Mouse (Mus musculus) kidney, adult 2 months (tissue): ENCODE results near the gene Hsd11b1. TPM values are rescaled to one million over a fixed set of nuclear protein-coding genes. Genes with fewer than 3 reads are reported as not detected.

Experiments used
- DNase-seq: peaks from one replicate; pipeline ENCODE4 v3.0.0; 2021
- H3K27ac ChIP-seq: fragments of 200-500 bp; 2 replicates; pipeline ENCODE4 v1.5.1; 2012; ENCODE audit warnings: low read depth, low read length, control low read depth, inconsistent platforms; ENCODE audit not compliant: insufficient read depth
- H3K27me3 ChIP-seq: fragments of 200-500 bp; replicated peaks from 2 replicates; pipeline ENCODE4 v1.6.1; 2012; ENCODE audit warnings: mild to moderate bottlenecking, moderate library complexity, low read length, inconsistent platforms; ENCODE audit not compliant: control insufficient read depth, insufficient read depth
- H3K36me3 ChIP-seq: fragments of 200-500 bp; 2 replicates; pipeline ENCODE4 v1.6.1; 2012; ENCODE audit warnings: mild to moderate bottlenecking, moderate library complexity, low read length, inconsistent platforms; ENCODE audit not compliant: control insufficient read depth, insufficient read depth
- H3K4me1 ChIP-seq: fragments of 200-500 bp; 2 replicates; pipeline ENCODE4 v1.6.1; 2011; ENCODE audit warnings: low read length; ENCODE audit not compliant: control insufficient read depth, insufficient read depth
- H3K4me3 ChIP-seq: fragments of 200-500 bp; 2 replicates; pipeline ENCODE4 v1.5.1; 2011; ENCODE audit warnings: mild to moderate bottlenecking, low read depth, low read length, control low read depth; ENCODE audit not compliant: insufficient read depth
- CTCF ChIP-seq: fragments of 200-500 bp; conservative IDR thresholded peaks from 2 replicates; pipeline ENCODE4 v1.5.1; 2011; ENCODE audit warnings: low read depth, mild to moderate bottlenecking, control low read depth, low read length, moderate library complexity, mixed read lengths; ENCODE audit not compliant: insufficient read depth, insufficient read length
- POLR2A ChIP-seq: fragments of 200-500 bp; IDR thresholded peaks from one replicate; pipeline ENCODE4 v1.6.1; 2011; ENCODE audit warnings: low read depth, low read length, control low read depth
- whole genome bisulfite sequencing: fragments of 180-500 bp; shearing (Covaris S2); methylation state at CpG from one replicate; pipeline ENCODE4 v1.1.7; 2018; 5-methylcytosine and 5-hydroxymethylcytosine counted together
- polyA plus RNA-seq: library from polyadenylated mRNA; depleted of rRNA; stranded (reverse); fragments of >200 nt; gene quantifications from 2 replicates; pipeline ENCODE4 v1.2.3, GENCODE M21; 2012

Hsd11b1 gene
- polyA plus RNA-seq, 1 experiment, result 136 TPM

DNA sequence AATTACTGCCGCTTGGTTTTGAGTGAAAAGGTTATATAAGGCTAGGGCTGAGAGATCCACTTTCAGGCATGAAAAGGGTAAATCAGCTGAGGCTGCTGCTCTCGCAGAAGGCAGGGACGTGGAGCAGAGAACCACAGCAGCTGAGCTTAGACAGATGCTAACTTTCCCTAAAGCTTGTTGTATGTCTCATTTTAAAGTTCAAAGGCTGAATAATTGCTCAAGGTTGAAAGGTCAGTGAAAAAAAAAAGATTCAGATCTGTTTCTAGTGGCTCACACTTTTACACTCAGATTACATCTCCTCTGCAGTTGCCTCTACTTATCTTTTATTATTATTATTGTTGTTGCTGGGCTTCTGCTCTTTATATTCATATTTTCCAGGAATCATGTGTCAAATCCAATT is 38.3 kb downstream of the Hsd11b1 start:
- no peak overlapping the region for H3K27ac ChIP-seq
- no peak for DNase-seq
- no peaks in the 10 kb centered on the region for H3K36me3 ChIP-seq
- peaks cover 23% of the 10 kb centered on the region for H3K4me1 ChIP-seq
- no peaks in the 10 kb centered on the region for H3K27me3 ChIP-seq
- no peak overlapping the region for H3K4me3 ChIP-seq
- 39% methylated on average over 3 of the region's 3 CpGs for WGBS
- TF ChIP-seq CTCF (no peak), POLR2A (no peak)

DNA sequence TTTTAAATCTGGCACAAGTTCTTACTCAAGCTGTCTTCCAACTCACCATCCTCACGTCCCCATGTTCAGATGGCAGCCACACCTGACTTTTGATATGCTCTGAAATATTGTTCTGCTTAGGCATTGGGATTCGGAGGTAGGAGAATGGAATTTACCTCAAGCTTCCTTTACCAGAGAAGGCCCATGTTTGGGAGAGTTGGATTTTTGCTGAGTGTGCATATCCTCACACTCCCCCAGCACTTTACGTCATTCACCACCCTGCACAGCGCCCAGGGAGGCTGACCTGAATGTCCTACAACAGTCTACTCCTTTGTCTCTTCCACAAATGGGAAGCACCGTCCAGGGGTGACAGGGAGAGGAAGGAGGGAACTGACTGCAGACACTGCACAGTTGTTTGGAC is 43.5 kb downstream of the Hsd11b1 start:
- no peaks in the 10 kb centered on the region for H3K27me3 ChIP-seq
- 63% methylated on average over 5 of the region's 5 CpGs for WGBS
- no peaks in the 10 kb centered on the region for H3K36me3 ChIP-seq
- TF ChIP-seq CTCF (no peak), POLR2A (no peak)
- no peak overlapping the region for H3K27ac ChIP-seq
- H3K4me1 ChIP-seq, result 0 out of 2 replicates have a peak, but pooled peaks cover 2% of the 10 kb centered on the region
- no peak overlapping the region for H3K4me3 ChIP-seq
- DNase-seq, result no peak

- no peaks in the 10 kb centered on the region for H3K36me3 ChIP-seq
- TF ChIP-seq POLR2A (no peak), CTCF (no peak)
- WGBS, result 79% methylated on average over 3 of the region's 3 CpGs
- no peak overlapping the region for H3K4me3 ChIP-seq
- H3K4me1 ChIP-seq, result no peaks in the 10 kb centered on the region
- DNase-seq, result no peak
- no peak overlapping the region for H3K27ac ChIP-seq
- no peaks in the 10 kb centered on the region for H3K27me3 ChIP-seq
These were observed 47.9 kb downstream of the Hsd11b1 start for GRCm38 (mm10) chr1:193216000-193216399.

DNA sequence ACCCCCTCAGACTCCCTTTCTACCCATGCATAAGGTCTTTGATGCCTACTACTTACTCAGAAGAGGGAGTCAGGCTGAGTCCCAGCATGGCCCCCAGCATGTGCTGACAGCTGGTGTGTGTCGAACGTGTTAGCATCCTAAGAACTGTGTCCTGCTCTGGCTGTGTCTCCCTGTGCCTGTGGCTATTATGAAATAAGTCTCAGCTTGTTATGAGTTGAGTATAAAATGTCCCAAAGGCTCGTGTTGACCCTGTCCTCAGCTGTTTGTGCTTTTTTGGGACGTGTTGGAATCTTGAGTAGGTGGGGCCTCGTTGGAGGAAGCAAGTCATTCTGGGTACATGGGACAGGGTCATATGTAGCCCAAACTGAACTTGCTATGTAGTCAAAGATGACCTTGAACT is 49.8 kb downstream of the Hsd11b1 start:
- 78% methylated on average over 5 of the region's 5 CpGs for WGBS
- Histone ChIP-seq H3K36me3 (no peaks in the 10 kb centered on the region), H3K27ac (no peak overlapping the region), H3K27me3 (no peaks in the 10 kb centered on the region), H3K4me1 (no peaks in the 10 kb centered on the region), H3K4me3 (no peak overlapping the region)
- no peak for TF ChIP-seq CTCF
- no peak for DNase-seq

DNA sequence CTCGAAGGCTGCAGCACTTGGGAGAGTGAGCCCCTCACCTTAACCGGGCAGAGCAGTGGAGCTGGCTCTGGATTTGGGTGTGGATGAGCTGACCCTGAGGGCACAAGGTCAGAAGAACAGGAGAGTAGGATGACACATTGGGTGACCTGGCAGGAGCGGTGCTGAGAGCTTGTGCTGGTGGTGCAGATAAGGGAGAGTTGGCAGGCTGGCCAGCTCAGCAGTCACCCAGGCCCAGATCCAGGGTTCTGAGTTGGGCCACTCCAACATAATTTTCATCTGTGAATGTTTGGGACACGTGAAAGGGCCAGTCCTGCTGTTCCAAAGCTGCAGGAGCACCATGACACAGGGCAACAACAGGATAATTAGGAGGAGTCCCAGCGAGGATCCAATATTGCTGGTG is 52.5 kb downstream of the Hsd11b1 start:
- no peak for DNase-seq
- no peaks in the 10 kb centered on the region for H3K36me3 ChIP-seq
- H3K4me1 ChIP-seq, result no peaks in the 10 kb centered on the region
- WGBS, result 83% methylated on average over 5 of the region's 5 CpGs
- H3K27me3 ChIP-seq, result no peaks in the 10 kb centered on the region
- TF ChIP-seq CTCF, result no peak
- no peak for TF ChIP-seq POLR2A
- H3K4me3 ChIP-seq, result no peak overlapping the region
- no peak overlapping the region for H3K27ac ChIP-seq

DNA sequence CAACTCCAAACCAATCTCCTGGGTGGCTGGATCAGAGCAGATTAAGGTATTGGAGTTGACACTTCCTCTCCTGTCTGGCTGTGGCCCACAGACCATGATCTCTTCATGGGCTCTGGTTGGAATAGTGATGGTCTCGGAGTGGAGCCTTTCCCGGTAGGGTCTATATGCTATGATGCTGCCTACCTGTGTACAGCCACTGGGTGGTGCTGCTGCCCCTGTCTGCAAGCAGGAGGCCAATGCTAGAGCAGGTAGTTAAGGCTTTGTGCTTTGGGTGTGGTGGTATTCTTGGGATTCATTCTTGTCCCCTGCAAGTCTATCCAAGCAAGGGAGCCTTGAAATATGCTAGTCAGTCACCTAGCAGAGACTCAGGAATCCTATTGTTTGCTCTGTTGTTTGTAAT is 55.7 kb downstream of the Hsd11b1 start:
- Histone ChIP-seq H3K4me3 (no peak overlapping the region), H3K36me3 (no peaks in the 10 kb centered on the region), H3K4me1 (peaks cover 7% of the 10 kb centered on the region; the same call in 1 of the 2 replicates), H3K27ac (no peak overlapping the region), H3K27me3 (no peaks in the 10 kb centered on the region)
- TF ChIP-seq POLR2A, result no peak
- peak; percentile 97 for TF ChIP-seq CTCF
- WGBS, result 28% methylated on average over 2 of the region's 2 CpGs
- DNase-seq, result peak; percentile 81

GRCm38 (mm10) chr1:193207503-193207902 is 56.4 kb downstream of the Hsd11b1 start, which contains the start of gene Lamb3:
Gene Lamb3 (plus strand): TSS chr1:193207699.
- no peak for DNase-seq
- Histone ChIP-seq H3K4me1 (peaks cover 7% of the 10 kb centered on the region; the same call in 1 of the 2 replicates), H3K4me3 (no peak within 1 kb of the TSS), H3K27ac (no peak within 1 kb of the TSS), H3K36me3 (no peaks in the 10 kb centered on the region), H3K27me3 (no peaks in the 10 kb centered on the region)
- TF ChIP-seq CTCF (no peak), POLR2A (no peak)
- 85% methylated on average over 3 of the region's 3 CpGs for WGBS

- Histone ChIP-seq H3K4me1 (peaks cover 7% of the 10 kb centered on the region; the same call in 1 of the 2 replicates), H3K4me3 (no peak overlapping the region), H3K36me3 (no peaks in the 10 kb centered on the region), H3K27ac (peak overlapping the region; percentile 91), H3K27me3 (no peaks in the 10 kb centered on the region)
- 48% methylated on average over 2 of the region's 2 CpGs for WGBS
- peak; percentile 74 for DNase-seq
- TF ChIP-seq CTCF, result no peak
- TF ChIP-seq POLR2A, result no peak
These were observed 58.4 kb downstream of the Hsd11b1 start for GRCm38 (mm10) chr1:193205431-193205830.
